Mouse (Mus musculus) naive thymus-derived CD4-positive, alpha-beta T cell, adult 5 months (primary cell): ENCODE measurements around the gene Gm9944. TPM values are rescaled to one million over a fixed set of nuclear protein-coding genes. Genes with fewer than 3 reads are reported as not detected.

Experiments
- polyA plus RNA-seq: library from polyadenylated mRNA; unstranded; fragments of 100-300 nt; shearing (Covaris generic); gene quantifications from one replicate; pipeline ENCODE4 v1.2.1, GENCODE M21; 2017

Gene Gm9944
- polyA plus RNA-seq = not detected

DNA sequence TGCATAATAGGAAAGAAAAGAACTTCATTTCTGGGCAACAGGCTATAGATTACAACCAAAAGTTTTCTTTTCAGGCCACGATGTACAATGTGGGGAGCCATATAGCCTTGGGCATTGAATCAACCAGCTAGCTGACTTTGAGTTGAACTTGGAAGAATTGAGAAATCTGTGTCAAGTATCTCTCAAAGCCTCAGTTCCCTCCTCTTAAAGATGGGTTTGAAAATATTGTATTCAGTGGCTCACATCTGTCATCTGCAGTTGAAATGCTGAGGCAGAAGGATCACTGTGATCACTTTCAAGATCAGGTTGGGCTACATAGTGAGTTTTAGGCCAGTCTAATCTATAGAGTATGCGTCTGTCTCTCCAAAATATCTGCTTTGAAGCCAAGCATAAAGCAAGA lies at the start of gene Gm9944:
TSS of gene Gm9944 (minus strand) at position 101 of the 400 bp plus-strand sequence.

DNA sequence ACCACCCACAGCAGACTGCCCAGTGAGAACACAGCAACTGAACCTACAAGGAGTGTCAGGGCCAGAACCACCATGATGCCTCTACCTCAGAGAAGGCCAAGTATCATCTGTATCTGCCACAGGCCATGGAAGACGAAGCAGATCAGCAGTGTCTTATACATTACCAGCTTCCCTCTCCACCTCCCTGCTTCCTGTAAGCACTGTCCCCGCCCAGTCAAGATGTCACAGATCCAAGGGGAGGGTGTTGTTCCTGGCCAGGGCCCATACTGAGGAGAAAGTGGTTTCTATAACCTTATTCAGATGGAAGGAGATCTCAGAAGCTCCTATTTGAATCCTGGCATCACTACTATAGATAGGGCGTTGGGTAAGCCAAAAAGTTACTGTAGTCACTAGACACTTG lies 10.5 kb upstream of the Gm9944 start, which contains the start of gene Aadacl3:
TSS of gene Aadacl3 (minus strand) at position 101 of the 400 bp plus-strand sequence.

DNA sequence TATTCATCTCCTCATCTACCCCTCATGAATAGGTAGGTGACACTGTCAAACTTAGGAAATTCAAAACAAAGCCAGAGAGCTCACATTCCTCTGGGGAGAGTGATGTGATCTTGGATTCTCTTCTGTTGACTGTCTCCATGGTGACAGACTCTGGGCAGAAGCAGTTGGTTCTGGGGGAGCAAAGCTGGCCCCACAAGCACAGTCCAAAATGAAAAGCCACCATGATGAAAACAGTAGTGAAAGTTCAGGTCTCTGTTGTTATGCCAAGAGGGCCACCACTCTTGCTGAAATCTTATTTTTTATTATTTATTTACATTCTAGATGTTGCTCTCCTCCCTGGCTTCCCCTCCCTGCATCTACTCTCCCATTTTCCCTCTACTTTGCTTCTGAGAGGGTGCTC lies 14.4 kb downstream of the Gm9944 start, which contains the start of gene 1700012P22Rik:
TSS of gene 1700012P22Rik (minus strand) at position 101 of the 400 bp plus-strand sequence.

GRCm38 (mm10) chr4:144408290-144408689 lies 44.8 kb downstream of the Gm9944 start, which contains the start of gene Pramef12:
Pramef12 (minus strand) TSS chr4:144408464.

Other genes with a start within 250 kb of the Gm9944 start
- not detected for gene C87977, start 240.0 kb downstream of the Gm9944 start, polyA plus RNA-seq
- not detected for gene Pramel5, start 172.8 kb downstream of the Gm9944 start, polyA plus RNA-seq
- not detected for gene Gm13128, start 123.1 kb downstream of the Gm9944 start, polyA plus RNA-seq
- not detected for gene Gm13119, start 95.4 kb downstream of the Gm9944 start, polyA plus RNA-seq
- not detected for gene Pramef20, start 75.4 kb downstream of the Gm9944 start, polyA plus RNA-seq
- not detected for gene Pramef12, start 44.9 kb downstream of the Gm9944 start, polyA plus RNA-seq
- not detected for gene 1700012P22Rik, start 14.5 kb downstream of the Gm9944 start, polyA plus RNA-seq
- gene Aadacl3, start 10.4 kb upstream of the Gm9944 start, polyA plus RNA-seq = not detected
- not detected for gene 9430007A20Rik, start 66.5 kb upstream of the Gm9944 start, polyA plus RNA-seq
- not detected for gene Gm13124, start 111.8 kb upstream of the Gm9944 start, polyA plus RNA-seq
- gene Aadacl4, start 160.4 kb upstream of the Gm9944 start, polyA plus RNA-seq = not detected
- not detected for gene Gm436, start 233.1 kb upstream of the Gm9944 start, polyA plus RNA-seq